Mouse (Mus musculus): ENCODE results near the gene Mfng. TPM values are rescaled to one million over a fixed set of nuclear protein-coding genes. Genes with fewer than 3 reads are reported as not detected.

Gene Mfng
- polyA plus RNA-seq, 1 experiment from 2014 or later: 113 TPM

DNA sequence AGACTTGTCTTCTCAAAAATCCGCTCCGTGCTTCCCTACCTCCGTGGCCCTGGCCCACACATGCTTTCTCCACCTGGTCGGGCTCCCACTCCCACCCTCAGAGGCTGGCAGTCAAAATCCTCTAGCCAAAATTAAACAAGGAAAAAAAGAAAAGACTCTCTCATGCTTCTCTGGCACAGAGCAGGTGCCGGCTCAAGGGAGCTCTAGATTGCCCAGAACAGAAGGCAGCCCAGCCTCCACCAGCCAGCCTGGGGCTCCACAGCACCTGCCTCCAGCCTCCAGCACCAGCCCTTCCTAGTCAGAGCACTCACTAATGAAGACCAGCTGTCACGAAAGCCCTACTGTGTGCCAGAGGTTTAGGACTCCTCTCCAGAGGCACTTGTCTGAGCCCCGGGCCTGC lies 59.5 kb downstream of the Mfng start:
- Histone ChIP-seq H3K27ac (ENCODE audit: low read depth, low read length) (no peak overlapping the region), H3K4me3 (ENCODE audit: low read depth, low read length) (no peak overlapping the region), H3K36me3 (ENCODE audit: control insufficient read depth, insufficient read depth, low read length) (no peaks in the 10 kb centered on the region), H3K9me3 (ENCODE audit: control insufficient read depth, low read length) (no peaks in the 10 kb centered on the region), H3K27me3 (ENCODE audit: control insufficient read depth, insufficient read depth, low read length) (peaks cover 50% of the 10 kb centered on the region), H3K4me1 (replicated peaks; ENCODE audit: control insufficient read depth, insufficient read depth, low read length) (peaks cover 22% of the 10 kb centered on the region), H3K4me2 (ENCODE audit: low read depth, low read length, severe bottlenecking) (no peak overlapping the region), H3K9ac (ENCODE audit: low read length) (no peak overlapping the region)
- WGBS: 85% methylated on average over 7 of the region's 7 CpGs
- ATAC-seq (replicated peaks; ENCODE audit: low FRiP score): no peak
- DNase-seq (ENCODE audit: low spot score): no peak

DNA sequence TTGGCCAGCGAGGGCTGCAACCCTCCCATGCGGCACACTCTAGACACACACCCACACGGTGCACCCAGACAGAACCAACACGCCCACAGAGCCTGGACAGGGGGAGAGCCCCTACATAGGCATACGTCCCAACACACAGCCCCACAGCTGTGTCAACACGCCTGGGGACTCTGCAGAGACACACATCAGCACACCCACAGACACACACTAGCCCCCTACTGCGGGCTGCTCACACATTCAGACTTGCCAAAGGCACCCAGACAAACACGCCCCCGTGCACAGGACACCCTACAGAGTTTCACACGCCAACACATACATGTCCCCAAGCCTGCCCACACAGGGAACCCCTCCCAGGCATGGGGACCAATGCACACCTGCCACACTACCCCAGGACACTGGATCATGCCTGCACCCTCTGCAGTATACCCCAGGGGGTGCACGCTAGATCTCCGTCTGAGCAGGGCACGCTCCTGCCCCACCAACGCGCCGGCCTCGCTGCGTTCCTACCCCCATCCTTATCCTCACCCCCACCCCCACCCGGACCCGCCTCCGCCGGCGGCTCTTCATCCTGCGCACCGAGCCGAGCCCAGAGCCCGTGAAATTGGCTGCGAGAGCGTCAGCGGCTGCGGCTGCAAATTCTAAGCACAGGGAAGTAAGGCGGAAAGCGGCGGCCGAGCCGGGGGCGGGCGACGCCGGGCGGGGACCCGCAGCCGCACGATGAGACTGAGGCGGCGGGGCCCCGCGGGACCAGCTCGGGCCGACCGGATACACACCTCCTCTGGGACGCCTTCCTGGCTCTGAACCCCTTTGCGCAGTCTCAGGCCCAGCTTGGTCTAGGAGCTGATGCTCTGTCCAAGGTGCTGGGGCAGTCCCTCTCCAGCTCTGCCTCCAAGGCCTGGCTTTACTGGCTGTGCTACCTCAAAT lies 60.7 kb downstream of the Mfng start:
- Histone ChIP-seq H3K4me3 (ENCODE audit: low read depth, low read length) (peak overlapping the region; percentile 14; the same call in 1 of the 2 replicates), H3K27ac (ENCODE audit: low read depth, low read length) (no peak overlapping the region)
- ATAC-seq (replicated peaks; ENCODE audit: low FRiP score): peak; percentile 53

DNA sequence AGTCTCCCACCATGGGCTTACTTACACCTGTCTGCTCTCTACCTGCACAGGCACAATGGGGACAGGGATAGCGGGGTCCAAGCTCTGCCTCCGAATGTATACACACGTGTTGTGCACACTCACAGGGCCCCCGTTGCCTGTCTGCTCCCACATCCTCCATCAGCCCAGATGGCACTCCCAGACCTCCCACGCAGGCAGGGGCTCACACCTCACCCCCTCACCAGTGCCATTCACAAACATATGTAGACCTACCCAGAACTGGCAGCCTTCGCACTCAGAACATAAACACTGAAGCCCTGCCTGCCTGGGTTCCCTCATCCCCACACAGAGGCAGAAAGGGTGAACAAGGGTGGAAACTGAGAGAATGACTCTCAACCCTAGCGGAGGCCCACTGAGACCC lies 61.3 kb downstream of the Mfng start:
- WGBS: 69% methylated on average over 7 of the region's 7 CpGs
- ATAC-seq (replicated peaks; ENCODE audit: low FRiP score): no peak
- no peaks in the 10 kb centered on the region for H3K36me3 ChIP-seq (ENCODE audit: control insufficient read depth, insufficient read depth, low read length)
- H3K9me3 ChIP-seq (ENCODE audit: control insufficient read depth, low read length): no peaks in the 10 kb centered on the region
- peaks cover 32% of the 10 kb centered on the region for H3K27me3 ChIP-seq (ENCODE audit: control insufficient read depth, insufficient read depth, low read length)
- no peak overlapping the region for H3K27ac ChIP-seq (ENCODE audit: low read depth, low read length)
- peaks cover 13% of the 10 kb centered on the region for H3K4me1 ChIP-seq (replicated peaks; ENCODE audit: control insufficient read depth, insufficient read depth, low read length)
- no peak overlapping the region for H3K4me2 ChIP-seq (ENCODE audit: low read depth, low read length, severe bottlenecking)
- no peak overlapping the region for H3K4me3 ChIP-seq (ENCODE audit: low read depth, low read length)
- no peak overlapping the region for H3K9ac ChIP-seq (ENCODE audit: low read length)
- DNase-seq (ENCODE audit: low spot score): no peak

More for the DNA sequence above, 60.7 kb downstream of the Mfng start:
- H3K9ac ChIP-seq (ENCODE audit: low read length): peak overlapping the region; percentile 23; the same call in 1 of the 2 replicates
- H3K27me3 ChIP-seq (ENCODE audit: control insufficient read depth, insufficient read depth, low read length): peaks cover 39% of the 10 kb centered on the region
- WGBS: 10% methylated on average over 53 of the region's 53 CpGs
- DNase-seq (ENCODE audit: low spot score): peak; percentile 64
- H3K36me3 ChIP-seq (ENCODE audit: control insufficient read depth, insufficient read depth, low read length): no peaks in the 10 kb centered on the region
- no peaks in the 10 kb centered on the region for H3K9me3 ChIP-seq (ENCODE audit: control insufficient read depth, low read length)
- H3K4me1 ChIP-seq (replicated peaks; ENCODE audit: control insufficient read depth, insufficient read depth, low read length): peaks cover 13% of the 10 kb centered on the region
- peak overlapping the region; percentile 50 for H3K4me2 ChIP-seq (ENCODE audit: low read depth, low read length, severe bottlenecking)

DNA sequence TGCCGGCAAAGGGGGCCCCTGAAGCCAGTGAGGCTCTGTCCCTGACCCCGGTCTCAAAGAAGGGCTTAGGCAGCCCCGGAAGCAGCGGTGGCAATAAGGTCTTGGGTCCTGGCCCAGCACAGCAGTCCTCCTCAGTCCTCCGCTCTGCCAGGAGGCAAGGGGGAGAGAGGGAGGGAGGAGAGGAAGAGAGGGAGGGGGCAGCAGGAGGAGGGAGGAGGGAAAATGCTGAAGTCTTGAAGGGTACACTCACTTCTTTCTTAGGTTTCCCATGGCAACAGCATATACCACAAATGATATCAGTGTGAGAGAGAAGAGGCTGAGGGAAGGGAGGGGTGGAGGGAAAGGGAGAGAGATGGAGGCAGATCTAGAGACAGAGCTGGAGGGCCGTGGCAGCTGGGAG lies 62.6 kb downstream of the Mfng start:
- Histone ChIP-seq H3K4me1 (replicated peaks; ENCODE audit: control insufficient read depth, insufficient read depth, low read length) (peaks cover 13% of the 10 kb centered on the region), H3K9ac (ENCODE audit: low read length) (no peak overlapping the region), H3K9me3 (ENCODE audit: control insufficient read depth, low read length) (no peaks in the 10 kb centered on the region), H3K4me3 (ENCODE audit: low read depth, low read length) (no peak overlapping the region), H3K4me2 (ENCODE audit: low read depth, low read length, severe bottlenecking) (no peak overlapping the region), H3K27ac (ENCODE audit: low read depth, low read length) (no peak overlapping the region), H3K27me3 (ENCODE audit: control insufficient read depth, insufficient read depth, low read length) (peaks cover 28% of the 10 kb centered on the region), H3K36me3 (ENCODE audit: control insufficient read depth, insufficient read depth, low read length) (no peaks in the 10 kb centered on the region)
- ATAC-seq (replicated peaks; ENCODE audit: low FRiP score): no peak; the same call in 1 of the 2 replicates
- DNase-seq (ENCODE audit: low spot score): no peak
- 48% methylated on average over 6 of the region's 6 CpGs for WGBS

DNA sequence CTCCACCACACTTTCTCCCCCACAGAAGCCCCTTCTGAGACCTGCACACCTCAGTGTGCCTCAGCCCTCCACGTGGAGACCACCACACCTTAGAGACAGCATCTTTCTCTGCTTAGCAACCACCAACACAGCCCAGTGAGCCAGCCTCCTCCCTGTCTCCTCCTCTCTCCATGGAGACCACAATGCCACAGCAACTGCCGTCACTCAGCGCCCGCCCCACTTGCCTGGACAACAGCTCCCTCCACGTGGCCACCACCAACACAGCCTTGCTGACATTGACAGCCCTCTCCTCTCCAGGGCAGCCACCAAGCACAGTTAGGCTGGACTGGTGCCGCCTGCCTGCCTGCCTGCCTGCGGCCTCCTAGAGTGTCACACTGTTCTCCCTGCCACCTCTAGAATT lies 63.5 kb downstream of the Mfng start:
- Histone ChIP-seq H3K27ac (ENCODE audit: low read depth, low read length) (no peak overlapping the region), H3K9me3 (ENCODE audit: control insufficient read depth, low read length) (no peaks in the 10 kb centered on the region), H3K4me1 (replicated peaks; ENCODE audit: control insufficient read depth, insufficient read depth, low read length) (peaks cover 13% of the 10 kb centered on the region), H3K36me3 (ENCODE audit: control insufficient read depth, insufficient read depth, low read length) (no peaks in the 10 kb centered on the region), H3K4me3 (ENCODE audit: low read depth, low read length) (no peak overlapping the region), H3K27me3 (ENCODE audit: control insufficient read depth, insufficient read depth, low read length) (peaks cover 24% of the 10 kb centered on the region), H3K4me2 (ENCODE audit: low read depth, low read length, severe bottlenecking) (no peak overlapping the region), H3K9ac (ENCODE audit: low read length) (no peak overlapping the region)
- WGBS: 28% methylated on average over 7 of the region's 7 CpGs
- peak; percentile 74 for DNase-seq (ENCODE audit: low spot score)
- peak; percentile 37; the same call in 1 of the 2 replicates for ATAC-seq (replicated peaks; ENCODE audit: low FRiP score)

DNA sequence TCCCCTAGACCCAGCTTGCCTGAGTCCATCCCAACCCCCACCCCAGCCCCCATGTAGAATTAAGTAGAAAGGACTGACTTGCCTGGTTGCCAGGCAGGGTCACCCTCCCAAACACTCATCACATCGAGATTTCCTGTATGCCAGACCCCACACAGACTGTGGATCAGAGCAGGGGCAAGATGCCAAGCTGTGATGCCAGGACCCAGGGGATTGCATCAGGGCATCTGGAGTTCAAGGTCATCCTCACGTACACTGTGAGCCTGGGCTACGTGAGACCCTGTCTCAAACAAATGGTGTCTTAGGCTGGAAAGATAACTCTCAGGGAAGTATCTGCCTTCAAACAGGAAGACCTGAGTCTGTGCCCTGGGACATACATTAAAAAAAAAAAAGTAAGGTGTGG lies 66.6 kb downstream of the Mfng start:
- ATAC-seq (replicated peaks; ENCODE audit: low FRiP score) (no peak), DNase-seq (ENCODE audit: low spot score) (no peak)
- H3K27me3 ChIP-seq (ENCODE audit: control insufficient read depth, insufficient read depth, low read length): peaks cover 5% of the 10 kb centered on the region
- no peak overlapping the region for H3K27ac ChIP-seq (ENCODE audit: low read depth, low read length)
- WGBS: 63% methylated on average over 3 of the region's 3 CpGs
- H3K4me3 ChIP-seq (ENCODE audit: low read depth, low read length): no peak overlapping the region
- H3K9me3 ChIP-seq (ENCODE audit: control insufficient read depth, low read length): no peaks in the 10 kb centered on the region
- H3K4me2 ChIP-seq (ENCODE audit: low read depth, low read length, severe bottlenecking): no peak overlapping the region
- H3K36me3 ChIP-seq (ENCODE audit: control insufficient read depth, insufficient read depth, low read length): no peaks in the 10 kb centered on the region
- H3K9ac ChIP-seq (ENCODE audit: low read length): no peak overlapping the region
- peaks cover 8% of the 10 kb centered on the region; the same call in 1 of the 2 replicates for H3K4me1 ChIP-seq (replicated peaks; ENCODE audit: control insufficient read depth, insufficient read depth, low read length)

Other genes with a start within 250 kb of the Mfng start
- 10.0 and 12.1 TPM in 2 replicates for gene C1qtnf6, start 242.1 kb downstream of the Mfng start, polyA plus RNA-seq (2014; fragmentation: Nextera tagmentation; extraction: Ambion mirVana)
- 0.09 TPM in 1 of 2 replicates, not detected in the other for gene Sstr3, start 228.8 kb downstream of the Mfng start, polyA plus RNA-seq (2014; fragmentation: Nextera tagmentation; extraction: Ambion mirVana)
- 5.7 and 9.4 TPM in 2 replicates for gene Rac2, start 200.7 kb downstream of the Mfng start, polyA plus RNA-seq (2014; fragmentation: Nextera tagmentation; extraction: Ambion mirVana)
- gene Cyth4, start 176.4 kb downstream of the Mfng start, polyA plus RNA-seq (2014; fragmentation: Nextera tagmentation; extraction: Ambion mirVana): 1.9 and 2.0 TPM in 2 replicates
- 0.08 and 0.20 TPM in 2 replicates for gene Elfn2, start 54.7 kb downstream of the Mfng start, polyA plus RNA-seq (2014; fragmentation: Nextera tagmentation; extraction: Ambion mirVana)
- gene Card10, start 29.6 kb upstream of the Mfng start, polyA plus RNA-seq (2014; fragmentation: Nextera tagmentation; extraction: Ambion mirVana): 2.3 and 2.7 TPM in 2 replicates
- gene Cdc42ep1, start 69.1 kb upstream of the Mfng start, polyA plus RNA-seq (2014; fragmentation: Nextera tagmentation; extraction: Ambion mirVana): 9.6 and 10.4 TPM in 2 replicates
- gene Lgals2, start 82.1 kb upstream of the Mfng start, polyA plus RNA-seq (2014; fragmentation: Nextera tagmentation; extraction: Ambion mirVana): not detected in 2 replicates
- gene Gga1, start 103.7 kb upstream of the Mfng start, polyA plus RNA-seq (2014; fragmentation: Nextera tagmentation; extraction: Ambion mirVana): 45.0 and 47.8 TPM in 2 replicates
- gene Gm49510, start 126.2 kb upstream of the Mfng start, polyA plus RNA-seq (2014; fragmentation: Nextera tagmentation; extraction: Ambion mirVana): 0.13 TPM in 1 of 2 replicates, not detected in the other
- 15.8 and 17.3 TPM in 2 replicates for gene Sh3bp1, start 126.3 kb upstream of the Mfng start, polyA plus RNA-seq (2014; fragmentation: Nextera tagmentation; extraction: Ambion mirVana)
- 37.2 and 49.2 TPM in 2 replicates for gene Pdxp, start 140.4 kb upstream of the Mfng start, polyA plus RNA-seq (2014; fragmentation: Nextera tagmentation; extraction: Ambion mirVana)
- gene Lgals1, start 153.2 kb upstream of the Mfng start, polyA plus RNA-seq (2014; fragmentation: Nextera tagmentation; extraction: Ambion mirVana): 279 and 319 TPM in 2 replicates
- 56.8 and 62.6 TPM in 2 replicates for gene Nol12, start 161.5 kb upstream of the Mfng start, polyA plus RNA-seq (2014; fragmentation: Nextera tagmentation; extraction: Ambion mirVana)
- 55.9 and 60.1 TPM in 2 replicates for gene Triobp, start 174.2 kb upstream of the Mfng start, polyA plus RNA-seq (2014; fragmentation: Nextera tagmentation; extraction: Ambion mirVana)

Data from forebrain, embryonic 11.5 days (tissue).